Mouse (Mus musculus): ENCODE results near the gene Adamts18. TPM values are rescaled to one million over a fixed set of nuclear protein-coding genes. Genes with fewer than 3 reads are reported as not detected.

Adamts18 gene
- total and polyA plus RNA-seq, 2 experiments from 2014 or later = 4.0 to 6.2 TPM

- DNase-seq (ENCODE audit: low spot score) = no peak
- H3K27ac ChIP-seq = no peak overlapping the region
- H3K4me3 ChIP-seq (ENCODE audit: low read length) = no peak overlapping the region
- no peak for TF ChIP-seq CTCF (IDR thresholded peaks at IDR 0.05; ENCODE audit: low read depth)
- no peaks in the 10 kb centered on the region for H3K36me3 ChIP-seq (ENCODE audit: insufficient read depth, low read length)
- ATAC-seq = no peak
- H3K4me1 ChIP-seq (ENCODE audit: insufficient read depth, low read length) = no peaks in the 10 kb centered on the region
- H3K27me3 ChIP-seq (ENCODE audit: insufficient read depth, low read length) = no peaks in the 10 kb centered on the region
- 88% methylated on average over 5 of the region's 5 CpGs for WGBS
- H3K9ac ChIP-seq (replicated peaks; ENCODE audit: low read length) = no peak overlapping the region
- no peaks in the 10 kb centered on the region for H3K9me3 ChIP-seq (ENCODE audit: low read length)
- no peak overlapping the region for H3K4me2 ChIP-seq (ENCODE audit: low read depth, low read length)
These were observed 192.4 kb downstream of the Adamts18 start for GRCm38 (mm10) chr8:113656154-113656553.

DNA sequence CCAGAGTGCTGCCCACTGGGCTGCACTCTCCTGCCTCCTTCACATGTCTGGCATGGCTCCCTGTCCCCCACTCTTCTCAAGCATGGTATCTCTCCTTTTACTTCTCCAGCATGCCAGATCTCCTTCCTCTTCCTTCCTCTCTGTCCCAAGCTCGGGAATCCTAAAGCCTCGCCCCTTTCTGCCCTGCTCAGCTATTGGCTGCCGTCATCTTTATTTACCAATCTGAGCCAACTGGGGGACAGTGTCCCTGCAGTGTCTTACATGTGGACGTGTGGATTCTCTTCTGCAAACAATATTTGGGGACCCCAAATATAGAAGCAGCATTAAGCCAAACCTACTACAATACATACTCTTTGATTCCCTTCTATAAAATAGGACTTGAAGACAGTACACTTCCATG is 195.4 kb downstream of the Adamts18 start:
- WGBS = 64% methylated on average over 4 of the region's 4 CpGs
- Histone ChIP-seq H3K4me2 (ENCODE audit: low read depth, low read length) (no peak overlapping the region), H3K4me1 (ENCODE audit: insufficient read depth, low read length) (no peaks in the 10 kb centered on the region), H3K36me3 (ENCODE audit: insufficient read depth, low read length) (no peaks in the 10 kb centered on the region), H3K9ac (replicated peaks; ENCODE audit: low read length) (no peak overlapping the region), H3K27me3 (ENCODE audit: insufficient read depth, low read length) (no peaks in the 10 kb centered on the region), H3K27ac (no peak overlapping the region), H3K9me3 (ENCODE audit: low read length) (no peaks in the 10 kb centered on the region), H3K4me3 (ENCODE audit: low read length) (no peak overlapping the region)
- no peak for TF ChIP-seq CTCF (IDR thresholded peaks at IDR 0.05; ENCODE audit: low read depth)
- ATAC-seq (no peak), DNase-seq (ENCODE audit: low spot score) (no peak)

DNA sequence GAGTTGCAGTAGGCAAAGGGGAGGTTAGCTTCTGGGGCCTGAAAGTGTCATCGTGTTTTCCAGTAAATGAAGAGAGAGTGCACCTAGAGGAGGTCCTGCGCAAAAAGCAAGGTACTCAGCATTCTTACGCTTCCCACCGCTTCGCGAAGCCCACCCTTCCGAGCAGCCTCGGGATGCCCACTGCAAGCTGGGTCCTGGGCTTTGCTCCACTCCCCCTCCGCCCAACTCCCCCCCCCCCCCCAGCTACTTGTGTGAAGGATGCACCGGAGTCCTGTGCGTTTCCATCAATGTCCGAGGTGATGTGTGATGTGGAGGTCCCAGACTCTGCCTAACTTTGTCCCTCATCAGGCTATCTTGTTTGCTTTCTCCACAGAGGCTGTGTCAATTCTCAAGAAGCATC is 196.1 kb downstream of the Adamts18 start:
- no peak overlapping the region for H3K4me2 ChIP-seq (ENCODE audit: low read depth, low read length)
- H3K36me3 ChIP-seq (ENCODE audit: insufficient read depth, low read length) = no peaks in the 10 kb centered on the region
- ATAC-seq (no peak), DNase-seq (ENCODE audit: low spot score) (no peak)
- no peaks in the 10 kb centered on the region for H3K9me3 ChIP-seq (ENCODE audit: low read length)
- no peak overlapping the region for H3K27ac ChIP-seq
- 88% methylated on average over 12 of the region's 12 CpGs for WGBS
- TF ChIP-seq CTCF (IDR thresholded peaks at IDR 0.05; ENCODE audit: low read depth) = no peak
- H3K9ac ChIP-seq (replicated peaks; ENCODE audit: low read length) = no peak overlapping the region
- no peak overlapping the region for H3K4me3 ChIP-seq (ENCODE audit: low read length)
- no peaks in the 10 kb centered on the region for H3K4me1 ChIP-seq (ENCODE audit: insufficient read depth, low read length)
- no peaks in the 10 kb centered on the region for H3K27me3 ChIP-seq (ENCODE audit: insufficient read depth, low read length)

Other genes with a start within 250 kb of the Adamts18 start
- 25.5 and 31.6 TPM in 2 replicates for gene Mon1b, start 213.2 kb downstream of the Adamts18 start, total RNA-seq (2014; rRNA removed)
- gene Mon1b, start 213.2 kb downstream of the Adamts18 start, polyA plus RNA-seq (2015; fragmentation: Nextera tagmentation; extraction: Ambion mirVana) = 6.9 and 7.8 TPM in 2 replicates
- gene Syce1l, start 205.5 kb downstream of the Adamts18 start, total RNA-seq (2014; rRNA removed) = not detected in 2 replicates
- 0.33 TPM in 1 of 2 replicates, not detected in the other for gene Syce1l, start 205.5 kb downstream of the Adamts18 start, polyA plus RNA-seq (2015; fragmentation: Nextera tagmentation; extraction: Ambion mirVana)